Mouse (Mus musculus) MEL-GATA-1-ER (cell line): ENCODE measurements around the gene Sec14l1.

Experiments used
- DNase-seq: peaks from one replicate; pipeline ENCODE4 v3.0.0-alpha.2; 2012; ENCODE audit warnings: low read depth; ENCODE audit errors: extremely low read depth

Sec14l1 gene

GRCm38 (mm10) chr11:117152541-117152940, 37.6 kb downstream of the Sec14l1 start:
- no peak for DNase-seq

GRCm38 (mm10) chr11:117153553-117153952, 38.6 kb downstream of the Sec14l1 start:
- DNase-seq = no peak

GRCm38 (mm10) chr11:117154088-117154815, 39.3 kb downstream of the Sec14l1 start:
- DNase-seq = no peak

- DNase-seq = no peak
These were observed 41.8 kb downstream of the Sec14l1 start for GRCm38 (mm10) chr11:117156725-117157124.

GRCm38 (mm10) chr11:117158343-117158742, 43.4 kb downstream of the Sec14l1 start:
- DNase-seq = no peak

GRCm38 (mm10) chr11:117159257-117159945, 44.4 kb downstream of the Sec14l1 start:
- DNase-seq = no peak

- no peak for DNase-seq
These were observed 45.0 kb downstream of the Sec14l1 start for GRCm38 (mm10) chr11:117159946-117160307.

- DNase-seq = no peak
These were observed 45.8 kb downstream of the Sec14l1 start for GRCm38 (mm10) chr11:117160791-117161190.

- DNase-seq = no peak
These were observed 46.6 kb downstream of the Sec14l1 start for GRCm38 (mm10) chr11:117161574-117161973.

GRCm38 (mm10) chr11:117163098-117163497, 48.1 kb downstream of the Sec14l1 start:
- DNase-seq = no peak

GRCm38 (mm10) chr11:117163771-117164170, 48.8 kb downstream of the Sec14l1 start:
- DNase-seq = no peak

GRCm38 (mm10) chr11:117168278-117169087, 53.5 kb downstream of the Sec14l1 start:
- no peak for DNase-seq

- DNase-seq = no peak
These were observed 54.2 kb downstream of the Sec14l1 start for GRCm38 (mm10) chr11:117169088-117169635.

- no peak for DNase-seq
These were observed 55.0 kb downstream of the Sec14l1 start for GRCm38 (mm10) chr11:117169801-117170565.

- DNase-seq = no peak
These were observed 59.3 kb downstream of the Sec14l1 start for GRCm38 (mm10) chr11:117174098-117174892.

GRCm38 (mm10) chr11:117174924-117175323, 60.0 kb downstream of the Sec14l1 start:
- no peak for DNase-seq

GRCm38 (mm10) chr11:117175472-117175871, 60.5 kb downstream of the Sec14l1 start:
- no peak for DNase-seq

- DNase-seq = peak; percentile 33
These were observed 61.3 kb downstream of the Sec14l1 start for GRCm38 (mm10) chr11:117176304-117176703.

- DNase-seq = no peak
These were observed 61.9 kb downstream of the Sec14l1 start for GRCm38 (mm10) chr11:117176900-117177299.

GRCm38 (mm10) chr11:117177303-117177979, 62.5 kb downstream of the Sec14l1 start:
- peak; percentile 51 for DNase-seq
